ENCODE assay signal across 8 mouse cellular contexts in genomic region chr1:87854851-87855251, GRCm38 (mm10). TPM values are rescaled to one million over a fixed set of nuclear protein-coding genes. Genes with fewer than 3 reads are reported as not detected.
DNase-seq lines count a peak whose midpoint lies in the region; ATAC-seq and TF ChIP-seq lines count a peak whose summit lies in the region.

No protein-coding gene starts in this region.

- H3K4me1 ChIP-seq in heart, embryonic 11.5 days (ENCODE audit: control insufficient read depth, insufficient read depth, low read length): peaks cover 19% of the 10 kb centered on the region
- peaks cover 32% of the 10 kb centered on the region for H3K4me1 ChIP-seq in hindbrain, embryonic 10.5 days (replicated peaks)
- peaks cover 24% of the 10 kb centered on the region for H3K4me1 ChIP-seq in lung, adult 2 months (ENCODE audit: control insufficient read depth, insufficient read depth, low read length)

- no peak for ATAC-seq in heart, embryonic 11.5 days (replicated peaks; ENCODE audit: insufficient number of reproducible peaks, low FRiP score, low TSS enrichment)
- ATAC-seq in megakaryocyte, adult 5-6 weeks (ENCODE audit: poor library complexity, severe bottlenecking): peak; percentile 23

- intact Hi-C loops in heart, postnatal 36 days (cut with DNase I): loop anchor here (1.0 to 5.0 kb wide), 3 partner anchors 26 to 67 kb away; no protein-coding TSS in a partner anchor

- H3K9ac ChIP-seq in heart, embryonic 11.5 days (ENCODE audit: low read depth, low read length): peak overlapping the region; percentile 39; the same call in 1 of the 2 replicates

- no peaks in the 10 kb centered on the region for H3K36me3 ChIP-seq in heart, embryonic 11.5 days (ENCODE audit: control insufficient read depth, insufficient read depth, low read length)
- H3K36me3 ChIP-seq in hindbrain, embryonic 10.5 days: no peaks in the 10 kb centered on the region

- no peak for DNase-seq in heart, postnatal 36 days
- DNase-seq in cerebellum, adult 9-10 months: peak; percentile 66
- DNase-seq in hindbrain, embryonic 10.5 days (ENCODE audit: low spot score): no peak
- DNase-seq in thymus, postnatal 10 days (ENCODE audit: low spot score in 2 of 2): peak; percentile 54
- DNase-seq in frontal cortex, postnatal 14 days (ENCODE audit: low spot score in 2 of 2): no peak
- no peak for DNase-seq in lung, adult 2 months

- no peak for TF ChIP-seq POLR2A in lung, adult 2 months (IDR thresholded peaks at IDR 0.05; ENCODE audit: borderline replicate concordance, extremely low read depth, low read depth, low read length)

- H3K4me2 ChIP-seq in heart, embryonic 11.5 days: peak overlapping the region; percentile 98

- no peak overlapping the region for H3K27ac ChIP-seq in heart, embryonic 11.5 days (ENCODE audit: low read depth, low read length)
- H3K27ac ChIP-seq in hindbrain, embryonic 10.5 days: no peak overlapping the region

- H3K27me3 ChIP-seq in heart, embryonic 11.5 days (ENCODE audit: control insufficient read depth, insufficient read depth, low read length): no peaks in the 10 kb centered on the region; the same call in 1 of the 2 replicates
- H3K27me3 ChIP-seq in hindbrain, embryonic 10.5 days (ENCODE audit: insufficient read depth, poor library complexity, severe bottlenecking): no peaks in the 10 kb centered on the region

- WGBS in heart, embryonic 11.5 days (ENCODE audit: insufficient replicate concordance): 22% methylated on average over 2 of the region's 2 CpGs
- 41% methylated on average over 2 of the region's 2 CpGs for WGBS in hindbrain, embryonic 10.5 days
- WGBS in lung, adult 2 months: 38% methylated on average over 2 of the region's 2 CpGs

- peak overlapping the region; percentile 92 for H3K4me3 ChIP-seq in heart, embryonic 11.5 days (ENCODE audit: low read depth, low read length)
- H3K4me3 ChIP-seq in hindbrain, embryonic 10.5 days: peak overlapping the region; percentile 99
- no peak overlapping the region for H3K4me3 ChIP-seq in lung, adult 2 months (replicated peaks; ENCODE audit: extremely low read depth, low read depth, low read length)

- H3K9me3 ChIP-seq in heart, embryonic 11.5 days (replicated peaks; ENCODE audit: control insufficient read depth, low read length): no peaks in the 10 kb centered on the region
- H3K9me3 ChIP-seq in hindbrain, embryonic 10.5 days: no peaks in the 10 kb centered on the region

- TF ChIP-seq CTCF in lung, adult 2 months (IDR thresholded peaks at IDR 0.05; ENCODE audit: insufficient read depth, low read length): no peak

RNA-seq across cellular contexts. Expression of gene Dgkd, which starts 1.8 kb away (rescaled TPM):
- polyA plus RNA-seq in heart, embryonic 11.5 days (2014; fragmentation: Nextera tagmentation; extraction: Ambion mirVana): 22.2 and 24.2 TPM in 2 replicates
- total RNA-seq in heart, postnatal 36 days (2021): 10 to 100 TPM; 51.1 to 56.3 TPM
- 32.6 and 33.6 TPM in 2 replicates for polyA plus RNA-seq in hindbrain, embryonic 10.5 days (2016; fragmentation: Nextera tagmentation; extraction: Ambion mirVana)
- total RNA-seq in megakaryocyte, adult 5-6 weeks (2015): 52.2 and 73.5 TPM in 2 replicates
- total RNA-seq in megakaryocyte, adult 5-6 weeks (2017): 59.7 and 63.8 TPM in 2 replicates
- polyA plus RNA-seq in lung, adult 2 months (2012; rRNA removed): 28.5 and 36.9 TPM in 2 replicates

RNA-seq across cellular contexts. Expression of gene Sag, which starts 51.4 kb away (rescaled TPM):
- 1.2 and 1.5 TPM in 2 replicates for polyA plus RNA-seq in heart, embryonic 11.5 days (2014; fragmentation: Nextera tagmentation; extraction: Ambion mirVana)
- under 1 TPM; 0.19 to 0.44 TPM for total RNA-seq in heart, postnatal 36 days (2021)
- 2.5 and 3.3 TPM in 2 replicates for polyA plus RNA-seq in hindbrain, embryonic 10.5 days (2016; fragmentation: Nextera tagmentation; extraction: Ambion mirVana)
- total RNA-seq in megakaryocyte, adult 5-6 weeks (2015): 0.46 and 0.85 TPM in 2 replicates
- 1.3 and 1.5 TPM in 2 replicates for total RNA-seq in megakaryocyte, adult 5-6 weeks (2017)
- 0.38 and 0.86 TPM in 2 replicates for polyA plus RNA-seq in lung, adult 2 months (2012; rRNA removed)

Comparison
In these comparisons a context has a peak if more than half of its experiments do, and no peak if none do; other contexts are left out.
1. DNase-seq: peak in cerebellum, adult 9-10 months (single experiment) and thymus, postnatal 10 days (2 of 2); none in heart, postnatal 36 days (0 of 2), hindbrain, embryonic 10.5 days (single experiment), frontal cortex, postnatal 14 days (0 of 2) and lung, adult 2 months (single experiment).